Mouse (Mus musculus): ENCODE results near the gene Ptma. TPM values are rescaled to one million over a fixed set of nuclear protein-coding genes. Genes with fewer than 3 reads are reported as not detected.

Gene Ptma
- polyA plus RNA-seq, 1 experiment = 1,625 TPM

GRCm38 (mm10) chr1:86493783-86494182 lies 32.7 kb upstream of the Ptma start:
- Histone ChIP-seq H3K4me1 (ENCODE audit: control insufficient read depth, insufficient read depth, low read length) (no peaks in the 10 kb centered on the region), H3K27ac (ENCODE audit: insufficient read depth, low read length) (no peak overlapping the region), H3K4me3 (ENCODE audit: insufficient read depth, low read length) (no peak overlapping the region)
- TF ChIP-seq CTCF (IDR thresholded peaks at IDR 0.05; ENCODE audit: borderline replicate concordance, insufficient read depth, low read length) = no peak
- TF ChIP-seq POLR2A (IDR thresholded peaks at IDR 0.05; ENCODE audit: low read depth, low read length) = no peak

DNA sequence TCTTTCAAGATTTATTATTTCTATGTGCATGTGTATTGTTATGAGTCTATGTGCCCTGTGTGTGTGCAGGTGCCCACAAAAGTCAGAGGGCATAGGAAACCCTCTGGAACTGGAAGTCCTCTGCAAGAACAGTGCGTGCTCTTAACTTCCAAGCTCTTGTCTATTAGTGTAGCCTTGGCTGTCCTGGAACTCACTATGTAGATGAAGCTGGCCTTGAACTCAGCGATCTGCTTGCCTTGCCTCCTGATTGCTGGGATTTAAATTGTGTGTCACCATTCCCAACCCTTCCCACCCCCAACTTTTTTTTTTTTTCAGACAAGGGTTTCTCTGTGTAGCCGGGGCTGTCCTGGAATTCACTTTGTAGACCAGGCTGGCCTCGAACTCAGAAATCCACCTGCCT lies 30.2 kb upstream of the Ptma start:
- Histone ChIP-seq H3K27ac (ENCODE audit: insufficient read depth, low read length) (no peak overlapping the region), H3K4me3 (ENCODE audit: insufficient read depth, low read length) (no peak overlapping the region), H3K4me1 (ENCODE audit: control insufficient read depth, insufficient read depth, low read length) (no peaks in the 10 kb centered on the region)
- no peak for TF ChIP-seq CTCF (IDR thresholded peaks at IDR 0.05; ENCODE audit: borderline replicate concordance, insufficient read depth, low read length)
- TF ChIP-seq POLR2A (IDR thresholded peaks at IDR 0.05; ENCODE audit: low read depth, low read length) = no peak

- TF ChIP-seq CTCF (IDR thresholded peaks at IDR 0.05; ENCODE audit: borderline replicate concordance, insufficient read depth, low read length) (no peak), POLR2A (IDR thresholded peaks at IDR 0.05; ENCODE audit: low read depth, low read length) (no peak)
- H3K4me3 ChIP-seq (ENCODE audit: insufficient read depth, low read length) = no peak overlapping the region
- no peaks in the 10 kb centered on the region for H3K4me1 ChIP-seq (ENCODE audit: control insufficient read depth, insufficient read depth, low read length)
- H3K27ac ChIP-seq (ENCODE audit: insufficient read depth, low read length) = no peak overlapping the region
These were observed 29.2 kb upstream of the Ptma start for GRCm38 (mm10) chr1:86497361-86497760.

DNA sequence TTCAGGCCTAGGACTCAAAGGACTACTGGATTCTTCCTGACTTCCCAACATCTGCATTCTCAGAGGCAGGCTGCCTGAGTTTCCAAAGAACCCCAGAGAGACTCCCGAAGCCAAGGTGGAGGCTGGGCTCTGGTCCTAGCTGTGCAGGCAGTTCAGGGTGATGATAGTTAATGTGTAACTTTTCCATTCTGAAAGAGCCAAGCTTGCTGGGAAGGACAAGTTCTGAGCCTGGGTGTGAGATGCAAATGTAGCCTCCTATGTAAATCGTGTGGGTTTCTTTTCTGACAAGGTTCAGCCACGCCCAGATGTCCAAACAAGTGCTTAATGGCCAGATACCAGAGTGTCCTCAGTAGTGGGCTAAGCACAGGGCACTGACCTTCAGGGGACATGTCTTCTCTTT lies 28.5 kb upstream of the Ptma start:
- no peak overlapping the region for H3K4me3 ChIP-seq (ENCODE audit: insufficient read depth, low read length)
- TF ChIP-seq CTCF (IDR thresholded peaks at IDR 0.05; ENCODE audit: borderline replicate concordance, insufficient read depth, low read length) = no peak
- no peak for TF ChIP-seq POLR2A (IDR thresholded peaks at IDR 0.05; ENCODE audit: low read depth, low read length)
- no peak overlapping the region for H3K27ac ChIP-seq (ENCODE audit: insufficient read depth, low read length)
- no peaks in the 10 kb centered on the region for H3K4me1 ChIP-seq (ENCODE audit: control insufficient read depth, insufficient read depth, low read length)

DNA sequence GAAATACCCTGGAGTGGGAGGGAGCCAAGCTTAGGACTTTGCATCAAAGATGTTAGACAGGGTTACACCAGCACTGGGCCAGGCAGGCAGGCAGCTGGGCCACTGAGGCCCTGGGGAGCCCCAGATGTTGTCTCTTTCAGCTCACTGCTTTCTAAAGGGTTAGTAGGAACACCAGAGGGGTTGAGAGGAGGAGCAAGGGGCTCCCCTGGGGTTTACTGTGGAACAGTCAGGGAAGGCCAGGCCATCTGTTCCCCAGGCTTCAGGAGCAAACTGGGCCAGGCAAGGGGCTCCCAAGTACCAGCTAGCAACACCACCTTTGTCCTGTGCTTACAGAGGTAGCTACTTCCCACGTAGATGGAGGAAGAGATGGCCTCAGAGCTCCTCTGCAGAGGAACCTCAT lies 27.9 kb upstream of the Ptma start:
- Histone ChIP-seq H3K27ac (ENCODE audit: insufficient read depth, low read length) (no peak overlapping the region), H3K4me3 (ENCODE audit: insufficient read depth, low read length) (no peak overlapping the region), H3K4me1 (ENCODE audit: control insufficient read depth, insufficient read depth, low read length) (peaks cover 3% of the 10 kb centered on the region; the same call in 1 of the 2 replicates)
- TF ChIP-seq POLR2A (IDR thresholded peaks at IDR 0.05; ENCODE audit: low read depth, low read length) = no peak

DNA sequence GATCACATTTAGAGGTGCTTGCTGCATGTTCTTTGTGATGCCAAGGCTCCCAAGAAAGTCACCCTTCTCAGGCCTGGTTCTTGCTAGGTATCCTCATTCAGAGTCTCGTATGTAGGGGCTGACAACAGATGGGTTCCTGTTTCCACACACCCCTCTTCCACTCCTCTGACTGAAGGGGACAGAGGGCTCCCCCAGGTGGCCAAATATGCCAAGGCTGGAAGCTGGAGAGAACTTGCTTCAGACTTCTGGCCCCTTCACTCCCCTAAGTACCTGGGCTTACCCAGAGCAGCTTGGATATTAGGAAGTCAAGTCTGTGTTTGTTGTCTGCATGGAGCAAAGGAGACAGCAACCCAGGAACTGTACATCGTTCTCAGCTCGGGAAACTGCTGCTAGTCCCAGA lies 26.6 kb upstream of the Ptma start:
- H3K27ac ChIP-seq (ENCODE audit: insufficient read depth, low read length) = no peak overlapping the region
- peak; percentile 20; the same call in 1 of the 2 replicates for TF ChIP-seq CTCF (IDR thresholded peaks at IDR 0.05; ENCODE audit: borderline replicate concordance, insufficient read depth, low read length)
- TF ChIP-seq POLR2A (IDR thresholded peaks at IDR 0.05; ENCODE audit: low read depth, low read length) = no peak
- peaks cover 5% of the 10 kb centered on the region for H3K4me1 ChIP-seq (ENCODE audit: control insufficient read depth, insufficient read depth, low read length)
- H3K4me3 ChIP-seq (ENCODE audit: insufficient read depth, low read length) = no peak overlapping the region

- TF ChIP-seq CTCF (IDR thresholded peaks at IDR 0.05; ENCODE audit: borderline replicate concordance, insufficient read depth, low read length) (no peak), POLR2A (IDR thresholded peaks at IDR 0.05; ENCODE audit: low read depth, low read length) (no peak)
- no peak overlapping the region for H3K27ac ChIP-seq (ENCODE audit: insufficient read depth, low read length)
- H3K4me3 ChIP-seq (ENCODE audit: insufficient read depth, low read length) = no peak overlapping the region
- H3K4me1 ChIP-seq (ENCODE audit: control insufficient read depth, insufficient read depth, low read length) = peaks cover 10% of the 10 kb centered on the region
These were observed 25.8 kb upstream of the Ptma start for GRCm38 (mm10) chr1:86500681-86501080.

- no peak overlapping the region for H3K27ac ChIP-seq (ENCODE audit: insufficient read depth, low read length)
- no peak for TF ChIP-seq POLR2A (IDR thresholded peaks at IDR 0.05; ENCODE audit: low read depth, low read length)
- peak; percentile 47; the same call in 1 of the 2 replicates for TF ChIP-seq CTCF (IDR thresholded peaks at IDR 0.05; ENCODE audit: borderline replicate concordance, insufficient read depth, low read length)
- H3K4me3 ChIP-seq (ENCODE audit: insufficient read depth, low read length) = no peak overlapping the region
- peaks cover 10% of the 10 kb centered on the region for H3K4me1 ChIP-seq (ENCODE audit: control insufficient read depth, insufficient read depth, low read length)
These were observed 25.4 kb upstream of the Ptma start for GRCm38 (mm10) chr1:86501114-86501532.

DNA sequence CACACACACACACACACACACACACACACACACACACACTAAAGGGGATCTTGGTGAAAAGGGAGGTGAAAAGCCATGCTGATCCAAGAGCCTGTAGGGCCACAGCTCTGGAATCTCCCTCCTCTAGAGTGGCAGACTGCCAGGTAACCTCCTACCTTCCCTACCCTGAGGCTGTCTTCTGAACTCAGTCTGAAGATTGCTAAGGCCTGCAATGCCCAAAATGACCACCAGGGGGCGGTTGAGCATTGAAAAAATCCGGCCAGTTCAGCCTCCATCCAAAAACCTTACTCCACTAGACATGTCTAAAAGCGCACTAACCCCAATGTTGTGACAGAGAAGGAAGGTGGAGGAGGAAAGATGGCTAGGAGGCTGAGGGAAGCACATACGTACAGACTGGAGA lies 25.0 kb upstream of the Ptma start:
- TF ChIP-seq CTCF (IDR thresholded peaks at IDR 0.05; ENCODE audit: borderline replicate concordance, insufficient read depth, low read length) (peak; percentile 21; the same call in 1 of the 2 replicates), POLR2A (IDR thresholded peaks at IDR 0.05; ENCODE audit: low read depth, low read length) (0 out of 2 replicates have a peak, but pooled peaks have one; percentile 38)
- H3K4me3 ChIP-seq (ENCODE audit: insufficient read depth, low read length) = no peak overlapping the region
- peaks cover 10% of the 10 kb centered on the region for H3K4me1 ChIP-seq (ENCODE audit: control insufficient read depth, insufficient read depth, low read length)
- H3K27ac ChIP-seq (ENCODE audit: insufficient read depth, low read length) = peak overlapping the region; percentile 62

DNA sequence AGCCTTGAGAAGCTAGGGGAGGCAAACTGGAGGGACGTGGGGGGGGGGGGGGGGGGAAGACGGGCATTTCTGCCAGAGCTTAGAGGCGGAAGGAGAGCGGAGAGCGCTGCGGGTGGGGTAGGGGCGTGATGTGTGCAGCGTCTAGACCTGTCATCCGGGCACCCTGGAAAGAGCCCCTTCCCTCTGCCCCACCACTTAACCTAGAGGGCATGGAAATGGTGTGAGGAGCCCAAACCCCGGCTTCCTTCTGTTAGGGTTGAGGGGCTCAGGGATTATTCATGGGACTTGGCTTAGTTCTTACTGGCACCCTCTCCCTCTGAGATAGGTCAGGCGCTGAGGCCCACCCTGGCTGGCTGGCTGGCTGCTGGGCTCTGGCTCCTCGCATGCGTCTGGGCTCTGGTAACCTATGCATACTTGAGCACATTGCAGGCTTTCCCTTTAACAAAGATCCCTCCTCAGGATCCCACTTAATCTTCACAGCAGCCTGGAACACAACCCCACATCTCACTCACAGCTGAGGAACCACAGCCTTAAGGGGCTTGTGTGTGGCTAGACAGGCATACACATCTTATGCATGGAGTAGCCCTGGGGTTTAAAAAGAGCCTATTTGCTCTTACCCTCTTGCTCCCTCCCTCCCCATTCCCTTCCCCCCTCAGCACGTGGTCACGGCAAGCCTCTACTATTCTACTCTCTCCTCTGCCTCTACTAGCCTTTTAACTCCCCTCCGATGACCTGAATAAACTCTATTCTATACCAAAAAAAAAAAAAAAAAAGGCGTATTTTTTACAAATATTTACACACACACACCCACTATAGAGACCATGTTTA lies 24.1 kb upstream of the Ptma start:
- Histone ChIP-seq H3K4me1 (ENCODE audit: control insufficient read depth, insufficient read depth, low read length) (peaks cover 10% of the 10 kb centered on the region), H3K4me3 (ENCODE audit: insufficient read depth, low read length) (no peak overlapping the region), H3K27ac (ENCODE audit: insufficient read depth, low read length) (no peak overlapping the region)
- TF ChIP-seq POLR2A (IDR thresholded peaks at IDR 0.05; ENCODE audit: low read depth, low read length) (no peak), CTCF (IDR thresholded peaks at IDR 0.05; ENCODE audit: borderline replicate concordance, insufficient read depth, low read length) (no peak)
